Mouse (Mus musculus) bone marrow, adult 2 months (tissue): ENCODE data around the gene Rabac1.

Experiments used
- CTCF ChIP-seq: fragments of 200-500 bp; IDR thresholded peaks from 2 replicates; pipeline ENCODE4 v1.5.1; 2011; ENCODE audit warnings: low read length, control low read depth; ENCODE audit not compliant: control insufficient read depth, insufficient read depth
- POLR2A ChIP-seq: fragments of 200-500 bp; IDR thresholded peaks from 2 replicates; pipeline ENCODE4 v1.6.1; 2011; ENCODE audit warnings: low read depth, mild to moderate bottlenecking, control low read depth, low read length, borderline replicate concordance; ENCODE audit not compliant: control insufficient read depth

DNA sequence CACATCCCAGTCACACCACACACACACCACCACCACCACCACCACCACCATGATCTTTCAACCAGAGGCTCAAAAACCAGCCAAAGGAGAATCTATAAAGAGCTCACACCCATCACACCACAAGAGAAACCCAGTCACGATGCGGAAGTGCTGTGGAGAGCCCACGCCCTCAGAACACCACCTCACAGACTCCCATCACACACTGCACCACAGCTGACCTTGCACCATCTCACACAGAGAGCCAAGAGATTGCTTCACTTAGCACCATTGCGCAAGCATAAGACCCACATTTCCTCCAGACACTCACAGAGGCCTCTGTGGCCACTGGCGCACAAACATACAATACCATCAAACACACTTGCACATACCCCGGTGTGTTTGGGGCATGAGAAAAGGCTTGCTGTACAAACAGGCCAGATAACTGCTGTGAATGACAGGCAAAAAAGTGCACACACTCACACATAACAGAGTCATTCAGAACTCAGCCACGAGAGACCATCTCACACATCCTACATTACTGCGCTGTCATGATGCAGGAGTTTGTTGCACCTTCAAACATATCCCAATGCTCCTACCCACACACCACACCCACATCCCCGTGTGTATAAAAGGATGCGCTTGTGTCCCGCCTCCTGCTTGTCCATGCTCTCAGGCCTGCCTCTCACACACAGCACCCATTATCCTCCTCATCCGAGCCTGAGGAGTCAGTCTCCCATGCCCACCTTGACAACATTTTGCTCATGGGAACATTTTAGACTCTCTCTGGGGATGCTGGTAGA, 34.2 kb upstream of the Rabac1 start:
- TF ChIP-seq CTCF (no peak), POLR2A (no peak)
